Mouse (Mus musculus): ENCODE results near the gene Dppa3. TPM values are rescaled to one million over a fixed set of nuclear protein-coding genes. Genes with fewer than 3 reads are reported as not detected.

Gene Dppa3
- total and polyA plus RNA-seq, 3 experiments: not detected

- TF ChIP-seq GABPA (IDR thresholded peaks at IDR 0.05; ENCODE audit: low read depth, low read length) (no peak), E2F4 (IDR thresholded peaks at IDR 0.05; ENCODE audit: borderline replicate concordance, low read depth, low read length) (no peak), TCF12 (IDR thresholded peaks at IDR 0.05; ENCODE audit: low read depth, low read length) (no peak), USF1 (IDR thresholded peaks at IDR 0.05; ENCODE audit: low read depth, low read length) (no peak)
- Histone ChIP-seq H3K4me1 (ENCODE audit: control insufficient read depth in 1 of 2, insufficient read depth in 2 of 2, low read length in 2 of 2) (no peaks in the 10 kb centered on the region), H3K9ac (ENCODE audit: control insufficient read depth, low read depth, low read length, poor library complexity, severe bottlenecking) (no peak overlapping the region), H3K9me3 (replicated peaks; ENCODE audit: insufficient read depth, low read length) (no peaks in the 10 kb centered on the region), H3K36me3 (ENCODE audit: control insufficient read depth in 1 of 2, insufficient read depth in 2 of 2, low read length in 2 of 2) (no peaks in the 10 kb centered on the region), H3K79me2 (ENCODE audit: control insufficient read depth, insufficient read depth, low read length, poor library complexity) (no peaks in the 10 kb centered on the region), H3K27ac (ENCODE audit: control insufficient read depth, low read depth, low read length) (no peak overlapping the region), H3K27me3 (ENCODE audit: control insufficient read depth in 1 of 2, insufficient read depth in 2 of 2, low read length in 2 of 2) (peaks cover 4 to 7% of the 10 kb centered on the region in 2 experiments; a peak in 3 of 4 replicates), H3K4me3 (ENCODE audit: control insufficient read depth in 1 of 2, insufficient read depth in 1 of 2, low read depth in 2 of 2, low read length in 2 of 2) (no peak overlapping the region)
- no peak for DNase-seq (ENCODE audit: low read depth, low spot score)
Observed at GRCm38 (mm10) chr6:122624480-122624879, 1.7 kb upstream of the Dppa3 start.

- no peaks in the 10 kb centered on the region for H3K4me1 ChIP-seq (ENCODE audit: control insufficient read depth in 1 of 2, insufficient read depth in 2 of 2, low read length in 2 of 2)
Observed at GRCm38 (mm10) chr6:122625156-122625555, 1.1 kb upstream of the Dppa3 start.

DNA sequence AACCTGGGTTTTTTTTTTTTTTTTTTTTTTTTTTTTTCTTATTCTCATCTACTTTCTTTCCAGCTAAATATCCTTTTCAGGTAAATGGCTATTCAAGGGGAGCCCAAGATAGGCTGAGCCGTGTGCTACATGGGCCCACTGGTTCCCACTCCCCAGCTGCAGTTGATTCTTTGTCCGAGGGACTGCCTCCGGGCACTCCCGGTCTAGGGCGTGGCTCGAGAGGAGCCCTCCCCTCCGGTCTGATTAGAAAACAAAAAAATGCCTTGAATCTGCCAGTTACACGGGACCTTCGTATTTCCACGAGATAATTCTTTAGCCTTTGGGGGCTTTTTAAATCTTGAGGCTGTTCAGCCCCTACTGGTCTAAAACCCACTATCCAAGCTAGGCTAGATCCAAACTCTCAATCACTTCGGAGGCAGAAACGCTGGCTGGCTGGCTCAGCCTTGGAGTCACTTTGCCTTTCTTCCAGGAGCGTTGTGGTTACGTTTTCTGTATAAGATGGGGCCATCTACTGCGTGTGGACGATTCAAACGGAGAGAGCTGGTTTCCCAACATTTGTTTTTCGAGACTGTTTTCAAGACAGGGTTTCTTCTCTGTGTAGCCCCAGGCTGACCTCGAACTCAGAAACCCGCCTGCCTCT is 1.4 kb downstream of the Dppa3 start:
- no peak overlapping the region for H3K4me3 ChIP-seq (ENCODE audit: control insufficient read depth in 1 of 2, insufficient read depth in 1 of 2, low read depth in 2 of 2, low read length in 2 of 2)
- no peaks in the 10 kb centered on the region for H3K9me3 ChIP-seq (replicated peaks; ENCODE audit: insufficient read depth, low read length)
- H3K27ac ChIP-seq (ENCODE audit: control insufficient read depth, low read depth, low read length): no peak overlapping the region
- peaks cover 4 to 5% of the 10 kb centered on the region in 2 experiments; a peak in 3 of 4 replicates for H3K27me3 ChIP-seq (ENCODE audit: control insufficient read depth in 1 of 2, insufficient read depth in 2 of 2, low read length in 2 of 2)
- no peaks in the 10 kb centered on the region for H3K4me1 ChIP-seq (ENCODE audit: control insufficient read depth in 1 of 2, insufficient read depth in 2 of 2, low read length in 2 of 2)
- no peak overlapping the region for H3K9ac ChIP-seq (ENCODE audit: control insufficient read depth, low read depth, low read length, poor library complexity, severe bottlenecking)
- no peak for DNase-seq (ENCODE audit: low read depth, low spot score)
- H3K36me3 ChIP-seq (ENCODE audit: control insufficient read depth in 1 of 2, insufficient read depth in 2 of 2, low read length in 2 of 2): no peaks in the 10 kb centered on the region
- H3K79me2 ChIP-seq (ENCODE audit: control insufficient read depth, insufficient read depth, low read length, poor library complexity): no peaks in the 10 kb centered on the region
- TF ChIP-seq ZNF384 (IDR thresholded peaks at IDR 0.05; ENCODE audit: low read depth, low read length): no peak
- TF ChIP-seq MAZ (IDR thresholded peaks at IDR 0.05; ENCODE audit: low read depth, low read length): no peak
- TF ChIP-seq ZKSCAN1 (IDR thresholded peaks at IDR 0.05; ENCODE audit: low read depth, low read length): no peak
- no peak for TF ChIP-seq MAFK (IDR thresholded peaks at IDR 0.05; ENCODE audit: borderline replicate concordance, low read depth, low read length)
- no peak for TF ChIP-seq TCF12 (IDR thresholded peaks at IDR 0.05; ENCODE audit: low read depth, low read length)
- no peak for TF ChIP-seq E2F4 (IDR thresholded peaks at IDR 0.05; ENCODE audit: borderline replicate concordance, low read depth, low read length)
- no peak for TF ChIP-seq MEF2A (IDR thresholded peaks at IDR 0.05; ENCODE audit: extremely low read depth, insufficient replicate concordance, low read depth, low read length, poor library complexity, severe bottlenecking)
- TF ChIP-seq POLR2A (IDR thresholded peaks at IDR 0.05; ENCODE audit: control insufficient read depth in 1 of 2, insufficient read depth in 1 of 2, low read depth in 1 of 2, low read length in 2 of 2, poor library complexity in 1 of 2): no peak
- no peak for TF ChIP-seq TBP (IDR thresholded peaks at IDR 0.05; ENCODE audit: low read depth, low read length)
- no peak for TF ChIP-seq CHD1 (IDR thresholded peaks at IDR 0.05; ENCODE audit: low read depth, low read length)
- TF ChIP-seq TAL1 (IDR thresholded peaks at IDR 0.05; ENCODE audit: low read length): no peak
- no peak for TF ChIP-seq CHD2 (IDR thresholded peaks at IDR 0.05; ENCODE audit: low read length)
- no peak for TF ChIP-seq MYC (IDR thresholded peaks at IDR 0.05; ENCODE audit: low read depth, low read length)
- no peak for TF ChIP-seq POLR2AphosphoS5 (IDR thresholded peaks at IDR 0.05; ENCODE audit: borderline replicate concordance, low read depth, low read length)
- TF ChIP-seq CTCF (IDR thresholded peaks at IDR 0.05 in 2 of 3, conservative IDR thresholded peaks at IDR 0.05 in 1 of 3; ENCODE audit: control insufficient read depth in 1 of 3, insufficient read depth in 1 of 3, low read depth in 2 of 3, low read length in 3 of 3, poor library complexity in 1 of 3, severe bottlenecking in 1 of 3): no peak
- no peak for TF ChIP-seq RCOR1 (IDR thresholded peaks at IDR 0.05; ENCODE audit: low read depth, low read length)
- no peak for TF ChIP-seq MXI1 (IDR thresholded peaks at IDR 0.05; ENCODE audit: low read depth, low read length)
- TF ChIP-seq GATA1 (IDR thresholded peaks at IDR 0.05; ENCODE audit: low read depth, low read length): no peak
- TF ChIP-seq RAD21 (IDR thresholded peaks at IDR 0.05; ENCODE audit: low read depth, low read length): no peak

More at GRCm38 (mm10) chr6:122625156-122625555, 1.1 kb upstream of the Dppa3 start:
- peaks cover 4 to 7% of the 10 kb centered on the region in 2 experiments; a peak in 3 of 4 replicates for H3K27me3 ChIP-seq (ENCODE audit: control insufficient read depth in 1 of 2, insufficient read depth in 2 of 2, low read length in 2 of 2)
- H3K27ac ChIP-seq (ENCODE audit: control insufficient read depth, low read depth, low read length): no peak overlapping the region
- no peaks in the 10 kb centered on the region for H3K9me3 ChIP-seq (replicated peaks; ENCODE audit: insufficient read depth, low read length)
- no peak for DNase-seq (ENCODE audit: low read depth, low spot score)
- H3K36me3 ChIP-seq (ENCODE audit: control insufficient read depth in 1 of 2, insufficient read depth in 2 of 2, low read length in 2 of 2): no peaks in the 10 kb centered on the region
- no peak overlapping the region for H3K4me3 ChIP-seq (ENCODE audit: control insufficient read depth in 1 of 2, insufficient read depth in 1 of 2, low read depth in 2 of 2, low read length in 2 of 2)
- H3K9ac ChIP-seq (ENCODE audit: control insufficient read depth, low read depth, low read length, poor library complexity, severe bottlenecking): no peak overlapping the region
- no peak for TF ChIP-seq RCOR1 (IDR thresholded peaks at IDR 0.05; ENCODE audit: low read depth, low read length)
- no peak for TF ChIP-seq MEF2A (IDR thresholded peaks at IDR 0.05; ENCODE audit: extremely low read depth, insufficient replicate concordance, low read depth, low read length, poor library complexity, severe bottlenecking)
- TF ChIP-seq POLR2AphosphoS5 (IDR thresholded peaks at IDR 0.05; ENCODE audit: borderline replicate concordance, low read depth, low read length): no peak
- TF ChIP-seq POLR2AphosphoS2 (IDR thresholded peaks at IDR 0.05; ENCODE audit: low read length): no peak
- no peak for TF ChIP-seq CHD1 (IDR thresholded peaks at IDR 0.05; ENCODE audit: low read depth, low read length)
- TF ChIP-seq KAT2A (conservative IDR thresholded peaks at IDR 0.05; ENCODE audit: low read depth, low read length): no peak
- TF ChIP-seq TCF12 (IDR thresholded peaks at IDR 0.05; ENCODE audit: low read depth, low read length): no peak
- no peak for TF ChIP-seq UBTF (IDR thresholded peaks at IDR 0.05; ENCODE audit: borderline replicate concordance, insufficient read depth, low read depth, low read length)
- no peak for TF ChIP-seq E2F4 (IDR thresholded peaks at IDR 0.05; ENCODE audit: borderline replicate concordance, low read depth, low read length)
- no peak for TF ChIP-seq CTCF (IDR thresholded peaks at IDR 0.05 in 2 of 3, conservative IDR thresholded peaks at IDR 0.05 in 1 of 3; ENCODE audit: control insufficient read depth in 1 of 3, insufficient read depth in 1 of 3, low read depth in 2 of 3, low read length in 3 of 3, poor library complexity in 1 of 3, severe bottlenecking in 1 of 3)
- H3K79me2 ChIP-seq (ENCODE audit: control insufficient read depth, insufficient read depth, low read length, poor library complexity): no peaks in the 10 kb centered on the region
